Mouse (Mus musculus): ENCODE results near the gene Eftud2. TPM values are rescaled to one million over a fixed set of nuclear protein-coding genes. Genes with fewer than 3 reads are reported as not detected.

Eftud2 gene
- polyA plus RNA-seq, 1 experiment from 2014 or later: 317 TPM

GRCm38 (mm10) chr11:102888135-102888534 is 7.3 kb upstream of the Eftud2 start:
- H3K9ac ChIP-seq (ENCODE audit: low read length): no peak overlapping the region
- DNase-seq (ENCODE audit: low spot score) (no peak), ATAC-seq (replicated peaks; ENCODE audit: low FRiP score) (no peak)
- 73% methylated on average over 3 of the region's 3 CpGs for WGBS
- no peak overlapping the region for H3K4me2 ChIP-seq (ENCODE audit: low read depth, low read length, severe bottlenecking)
- H3K4me1 ChIP-seq (replicated peaks; ENCODE audit: control insufficient read depth, insufficient read depth, low read length): no peaks in the 10 kb centered on the region; the same call in 1 of the 2 replicates
- H3K27me3 ChIP-seq (ENCODE audit: control insufficient read depth, insufficient read depth, low read length): peaks cover 4% of the 10 kb centered on the region; the same call in 1 of the 2 replicates
- H3K36me3 ChIP-seq (ENCODE audit: control insufficient read depth, insufficient read depth, low read length): no peaks in the 10 kb centered on the region
- H3K9me3 ChIP-seq (ENCODE audit: control insufficient read depth, low read length): no peaks in the 10 kb centered on the region
- no peak overlapping the region for H3K4me3 ChIP-seq (ENCODE audit: low read depth, low read length)
- no peak overlapping the region for H3K27ac ChIP-seq (ENCODE audit: low read depth, low read length)

- H3K9me3 ChIP-seq (ENCODE audit: control insufficient read depth, low read length): no peaks in the 10 kb centered on the region
- H3K27ac ChIP-seq (ENCODE audit: low read depth, low read length): no peak overlapping the region
- no peaks in the 10 kb centered on the region for H3K36me3 ChIP-seq (ENCODE audit: control insufficient read depth, insufficient read depth, low read length)
- H3K9ac ChIP-seq (ENCODE audit: low read length): no peak overlapping the region
- no peak for ATAC-seq (replicated peaks; ENCODE audit: low FRiP score)
- H3K4me2 ChIP-seq (ENCODE audit: low read depth, low read length, severe bottlenecking): no peak overlapping the region
- no peak for DNase-seq (ENCODE audit: low spot score)
- H3K27me3 ChIP-seq (ENCODE audit: control insufficient read depth, insufficient read depth, low read length): no peaks in the 10 kb centered on the region; the same call in 1 of the 2 replicates
- no peaks in the 10 kb centered on the region for H3K4me1 ChIP-seq (replicated peaks; ENCODE audit: control insufficient read depth, insufficient read depth, low read length)
- no peak overlapping the region for H3K4me3 ChIP-seq (ENCODE audit: low read depth, low read length)
- 91% methylated on average over 5 of the region's 5 CpGs for WGBS
Observed at GRCm38 (mm10) chr11:102887433-102887832, 6.6 kb upstream of the Eftud2 start.

GRCm38 (mm10) chr11:102884616-102885219 is 3.9 kb upstream of the Eftud2 start, which contains the start of gene Fam187a:
Fam187a (plus strand) TSS chr11:102885169.
- no peaks in the 10 kb centered on the region for H3K27me3 ChIP-seq (ENCODE audit: control insufficient read depth, insufficient read depth, low read length)
- no peak for DNase-seq (ENCODE audit: low spot score)
- H3K4me3 ChIP-seq (ENCODE audit: low read depth, low read length): no peak within 1 kb of the TSS
- no peaks in the 10 kb centered on the region for H3K9me3 ChIP-seq (ENCODE audit: control insufficient read depth, low read length)
- H3K27ac ChIP-seq (ENCODE audit: low read depth, low read length): no peak within 1 kb of the TSS
- no peak for ATAC-seq (replicated peaks; ENCODE audit: low FRiP score)
- H3K9ac ChIP-seq (ENCODE audit: low read length): no peak within 1 kb of the TSS
- H3K36me3 ChIP-seq (ENCODE audit: control insufficient read depth, insufficient read depth, low read length): no peaks in the 10 kb centered on the region
- H3K4me1 ChIP-seq (replicated peaks; ENCODE audit: control insufficient read depth, insufficient read depth, low read length): peaks cover 6% of the 10 kb centered on the region; the same call in 1 of the 2 replicates
- H3K4me2 ChIP-seq (ENCODE audit: low read depth, low read length, severe bottlenecking): no peak within 1 kb of the TSS
- 67% methylated on average over 10 of the region's 10 CpGs for WGBS

- peak overlapping the region; percentile 79; the same call in 1 of the 2 replicates for H3K27ac ChIP-seq (ENCODE audit: low read depth, low read length)
- DNase-seq (ENCODE audit: low spot score) (no peak), ATAC-seq (replicated peaks; ENCODE audit: low FRiP score) (no peak; the same call in 1 of the 2 replicates)
- H3K27me3 ChIP-seq (ENCODE audit: control insufficient read depth, insufficient read depth, low read length): no peaks in the 10 kb centered on the region
- peak overlapping the region; percentile 88 for H3K9ac ChIP-seq (ENCODE audit: low read length)
- H3K4me3 ChIP-seq (ENCODE audit: low read depth, low read length): peak overlapping the region; percentile 80
- WGBS: 17% methylated on average over 13 of the region's 13 CpGs
- H3K4me1 ChIP-seq (replicated peaks; ENCODE audit: control insufficient read depth, insufficient read depth, low read length): peaks cover 12% of the 10 kb centered on the region
- H3K4me2 ChIP-seq (ENCODE audit: low read depth, low read length, severe bottlenecking): peak overlapping the region; percentile 88
- peaks cover 2% of the 10 kb centered on the region; the same call in 1 of the 2 replicates for H3K36me3 ChIP-seq (ENCODE audit: control insufficient read depth, insufficient read depth, low read length)
- no peaks in the 10 kb centered on the region for H3K9me3 ChIP-seq (ENCODE audit: control insufficient read depth, low read length)
Observed at GRCm38 (mm10) chr11:102881314-102882198, 771 bp upstream of the Eftud2 start.

GRCm38 (mm10) chr11:102879558-102879957 is 1.2 kb downstream of the Eftud2 start:
- DNase-seq (ENCODE audit: low spot score) (no peak), ATAC-seq (replicated peaks; ENCODE audit: low FRiP score) (no peak)
- H3K9ac ChIP-seq (ENCODE audit: low read length): no peak overlapping the region; the same call in 1 of the 2 replicates

GRCm38 (mm10) chr11:102874801-102875334 is 5.9 kb downstream of the Eftud2 start:
- peaks cover 2% of the 10 kb centered on the region for H3K36me3 ChIP-seq (ENCODE audit: control insufficient read depth, insufficient read depth, low read length)
- no peak overlapping the region for H3K9ac ChIP-seq (ENCODE audit: low read length)
- no peak overlapping the region for H3K4me2 ChIP-seq (ENCODE audit: low read depth, low read length, severe bottlenecking)
- no peak for ATAC-seq (replicated peaks; ENCODE audit: low FRiP score)
- WGBS: 88% methylated on average over 7 of the region's 7 CpGs
- H3K4me3 ChIP-seq (ENCODE audit: low read depth, low read length): no peak overlapping the region
- no peak for DNase-seq (ENCODE audit: low spot score)
- no peak overlapping the region for H3K27ac ChIP-seq (ENCODE audit: low read depth, low read length)
- peaks cover 6% of the 10 kb centered on the region for H3K4me1 ChIP-seq (replicated peaks; ENCODE audit: control insufficient read depth, insufficient read depth, low read length)
- no peaks in the 10 kb centered on the region for H3K27me3 ChIP-seq (ENCODE audit: control insufficient read depth, insufficient read depth, low read length)
- H3K9me3 ChIP-seq (ENCODE audit: control insufficient read depth, low read length): no peaks in the 10 kb centered on the region

More at GRCm38 (mm10) chr11:102879558-102879957, 1.2 kb downstream of the Eftud2 start:
- Histone ChIP-seq H3K9me3 (ENCODE audit: control insufficient read depth, low read length) (no peaks in the 10 kb centered on the region), H3K27ac (ENCODE audit: low read depth, low read length) (no peak overlapping the region), H3K4me2 (ENCODE audit: low read depth, low read length, severe bottlenecking) (peak overlapping the region; percentile 88), H3K4me1 (replicated peaks; ENCODE audit: control insufficient read depth, insufficient read depth, low read length) (peaks cover 12% of the 10 kb centered on the region), H3K4me3 (ENCODE audit: low read depth, low read length) (peak overlapping the region; percentile 80), H3K27me3 (ENCODE audit: control insufficient read depth, insufficient read depth, low read length) (no peaks in the 10 kb centered on the region), H3K36me3 (ENCODE audit: control insufficient read depth, insufficient read depth, low read length) (peaks cover 2% of the 10 kb centered on the region)
- 71% methylated on average over 2 of the region's 2 CpGs for WGBS

GRCm38 (mm10) chr11:102864272-102864671 is 16.5 kb downstream of the Eftud2 start:
- 55% methylated on average over 4 of the region's 4 CpGs for WGBS
- ATAC-seq (replicated peaks; ENCODE audit: low FRiP score): no peak
- peaks cover 8% of the 10 kb centered on the region for H3K36me3 ChIP-seq (ENCODE audit: control insufficient read depth, insufficient read depth, low read length)

GRCm38 (mm10) chr11:102859933-102860332 is 20.9 kb downstream of the Eftud2 start:
- 90% methylated on average over 8 of the region's 8 CpGs for WGBS
- no peaks in the 10 kb centered on the region for H3K27me3 ChIP-seq (ENCODE audit: control insufficient read depth, insufficient read depth, low read length)

More at GRCm38 (mm10) chr11:102864272-102864671, 16.5 kb downstream of the Eftud2 start:
- H3K9me3 ChIP-seq (ENCODE audit: control insufficient read depth, low read length): no peaks in the 10 kb centered on the region
- no peak overlapping the region for H3K4me2 ChIP-seq (ENCODE audit: low read depth, low read length, severe bottlenecking)
- H3K4me3 ChIP-seq (ENCODE audit: low read depth, low read length): no peak overlapping the region
- peak; percentile 77 for DNase-seq (ENCODE audit: low spot score)
- H3K9ac ChIP-seq (ENCODE audit: low read length): no peak overlapping the region
- H3K27me3 ChIP-seq (ENCODE audit: control insufficient read depth, insufficient read depth, low read length): no peaks in the 10 kb centered on the region
- no peak overlapping the region for H3K27ac ChIP-seq (ENCODE audit: low read depth, low read length)
- H3K4me1 ChIP-seq (replicated peaks; ENCODE audit: control insufficient read depth, insufficient read depth, low read length): no peaks in the 10 kb centered on the region

More at GRCm38 (mm10) chr11:102859933-102860332, 20.9 kb downstream of the Eftud2 start:
- H3K4me3 ChIP-seq (ENCODE audit: low read depth, low read length): no peak overlapping the region
- no peak overlapping the region for H3K4me2 ChIP-seq (ENCODE audit: low read depth, low read length, severe bottlenecking)
- no peaks in the 10 kb centered on the region for H3K9me3 ChIP-seq (ENCODE audit: control insufficient read depth, low read length)
- no peak overlapping the region for H3K27ac ChIP-seq (ENCODE audit: low read depth, low read length)
- peaks cover 11% of the 10 kb centered on the region for H3K36me3 ChIP-seq (ENCODE audit: control insufficient read depth, insufficient read depth, low read length)
- no peak overlapping the region for H3K9ac ChIP-seq (ENCODE audit: low read length)
- DNase-seq (ENCODE audit: low spot score) (no peak), ATAC-seq (replicated peaks; ENCODE audit: low FRiP score) (no peak)
- no peaks in the 10 kb centered on the region for H3K4me1 ChIP-seq (replicated peaks; ENCODE audit: control insufficient read depth, insufficient read depth, low read length)
